Mouse (Mus musculus): Measurements from ENCODE around the gene Nfu1. TPM values are rescaled to one million over a fixed set of nuclear protein-coding genes. Genes with fewer than 3 reads are reported as not detected.

The Nfu1 gene
- polyA plus RNA-seq, 2 experiments, result 47.7 to 51.9 TPM

GRCm38 (mm10) chr6:86992349-86992748, 16.7 kb upstream of the Nfu1 start:
- no peak overlapping the region for H3K4me3 ChIP-seq (ENCODE audit: insufficient read depth in 1 of 2, low read depth in 2 of 2, low read length in 2 of 2)
- TF ChIP-seq CTCF (IDR thresholded peaks at IDR 0.05; ENCODE audit: low read depth) (no peak), EP300 (IDR thresholded peaks at IDR 0.05; ENCODE audit: low read depth) (no peak)
- H3K27me3 ChIP-seq (ENCODE audit: control insufficient read depth, insufficient read depth, low read length), result no peaks in the 10 kb centered on the region
- H3K27ac ChIP-seq, result no peak overlapping the region
- DNase-seq (ENCODE audit: low read depth in 3 of 3, low spot score in 3 of 3) (no peak), ATAC-seq (ENCODE audit: insufficient read depth) (no peak)
- no peak overlapping the region for H3K9ac ChIP-seq (replicated peaks)
- WGBS (ENCODE audit: insufficient replicate concordance), result 74% methylated on average over 8 of the region's 8 CpGs
- H3K36me3 ChIP-seq (replicated peaks; ENCODE audit: control insufficient read depth, insufficient read depth, low read depth), result no peaks in the 10 kb centered on the region
- H3K4me1 ChIP-seq (replicated peaks; ENCODE audit: control insufficient read depth in 2 of 2, insufficient read depth in 2 of 2, low read length in 1 of 2), result no peaks in the 10 kb centered on the region
- no peaks in the 10 kb centered on the region for H3K9me3 ChIP-seq (ENCODE audit: control insufficient read depth, low read length)
- no peak overlapping the region for H3K4me2 ChIP-seq (ENCODE audit: low read depth)

DNA sequence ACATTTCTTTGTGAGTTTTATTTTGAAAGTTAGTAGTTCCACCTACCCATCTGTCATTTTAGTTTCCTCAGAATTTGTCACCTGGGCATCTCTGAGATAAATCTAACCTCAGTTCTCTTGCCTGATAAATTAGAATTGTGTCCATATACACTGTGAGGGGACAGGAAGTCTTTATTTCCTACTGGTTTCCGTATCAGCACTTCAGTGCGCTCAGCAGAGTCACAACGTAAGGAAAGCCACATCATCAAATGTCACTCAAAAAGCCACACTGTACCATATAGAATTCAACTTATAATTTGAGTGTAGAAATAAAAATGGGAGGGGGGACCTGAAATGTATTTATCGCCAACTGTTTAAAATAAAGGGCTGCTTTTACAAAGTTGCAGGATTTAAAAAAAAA, 14.8 kb upstream of the Nfu1 start:
- no peaks in the 10 kb centered on the region for H3K27me3 ChIP-seq (ENCODE audit: control insufficient read depth, insufficient read depth, low read length)
- H3K4me1 ChIP-seq (replicated peaks; ENCODE audit: control insufficient read depth in 2 of 2, insufficient read depth in 2 of 2, low read length in 1 of 2), result no peaks in the 10 kb centered on the region
- ATAC-seq (ENCODE audit: insufficient read depth) (no peak), DNase-seq (ENCODE audit: low read depth in 3 of 3, low spot score in 3 of 3) (no peak)
- TF ChIP-seq EP300 (IDR thresholded peaks at IDR 0.05; ENCODE audit: low read depth) (no peak), CTCF (IDR thresholded peaks at IDR 0.05; ENCODE audit: low read depth) (no peak)
- no peak overlapping the region for H3K4me3 ChIP-seq (ENCODE audit: insufficient read depth in 1 of 2, low read depth in 2 of 2, low read length in 2 of 2)
- no peak overlapping the region for H3K4me2 ChIP-seq (ENCODE audit: low read depth)
- no peak overlapping the region for H3K27ac ChIP-seq
- 27% methylated on average over 4 of the region's 4 CpGs for WGBS (ENCODE audit: insufficient replicate concordance)
- H3K9ac ChIP-seq (replicated peaks), result no peak overlapping the region
- no peaks in the 10 kb centered on the region for H3K36me3 ChIP-seq (replicated peaks; ENCODE audit: control insufficient read depth, insufficient read depth, low read depth)
- no peaks in the 10 kb centered on the region for H3K9me3 ChIP-seq (ENCODE audit: control insufficient read depth, low read length)

GRCm38 (mm10) chr6:86996629-86997307, 12.3 kb upstream of the Nfu1 start:
- H3K27ac ChIP-seq, result no peak overlapping the region
- WGBS (ENCODE audit: insufficient replicate concordance), result 77% methylated on average over 5 of the region's 5 CpGs

DNA sequence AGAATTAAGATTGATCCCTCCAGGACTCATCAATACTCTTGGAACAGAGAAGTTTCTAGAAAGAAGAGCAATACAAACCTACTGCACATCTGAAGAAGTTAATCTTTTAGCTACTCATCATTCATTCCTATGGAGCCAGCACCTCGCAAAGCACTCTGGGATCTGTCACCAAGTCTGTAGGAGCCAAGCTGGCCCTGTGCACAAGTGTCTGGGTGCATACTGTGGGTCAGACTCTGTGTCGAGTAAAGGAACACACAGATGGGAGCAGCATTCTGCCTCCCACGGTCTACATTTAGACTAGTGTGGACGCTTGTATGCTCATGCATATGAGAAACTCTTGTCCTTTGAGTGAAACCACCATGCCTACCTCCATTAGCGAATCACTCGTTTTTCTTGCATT, 11.7 kb upstream of the Nfu1 start:
- no peak overlapping the region for H3K27ac ChIP-seq
- H3K4me1 ChIP-seq (replicated peaks; ENCODE audit: control insufficient read depth in 2 of 2, insufficient read depth in 2 of 2, low read length in 1 of 2), result no peaks in the 10 kb centered on the region
- TF ChIP-seq EP300 (IDR thresholded peaks at IDR 0.05; ENCODE audit: low read depth), result no peak
- TF ChIP-seq CTCF (IDR thresholded peaks at IDR 0.05; ENCODE audit: low read depth), result no peak
- H3K4me2 ChIP-seq (ENCODE audit: low read depth), result no peak overlapping the region
- H3K9me3 ChIP-seq (ENCODE audit: control insufficient read depth, low read length), result no peaks in the 10 kb centered on the region
- no peak for DNase-seq (ENCODE audit: low read depth in 3 of 3, low spot score in 3 of 3)
- H3K4me3 ChIP-seq (ENCODE audit: insufficient read depth in 1 of 2, low read depth in 2 of 2, low read length in 2 of 2), result no peak overlapping the region
- no peaks in the 10 kb centered on the region for H3K36me3 ChIP-seq (replicated peaks; ENCODE audit: control insufficient read depth, insufficient read depth, low read depth)
- H3K9ac ChIP-seq (replicated peaks), result no peak overlapping the region
- WGBS (ENCODE audit: insufficient replicate concordance), result 73% methylated on average over 6 of the region's 6 CpGs
- H3K27me3 ChIP-seq (ENCODE audit: control insufficient read depth, insufficient read depth, low read length), result no peaks in the 10 kb centered on the region
- ATAC-seq (ENCODE audit: insufficient read depth), result no peak

More at GRCm38 (mm10) chr6:86996629-86997307, 12.3 kb upstream of the Nfu1 start:
- H3K36me3 ChIP-seq (replicated peaks; ENCODE audit: control insufficient read depth, insufficient read depth, low read depth), result no peaks in the 10 kb centered on the region
- ATAC-seq (ENCODE audit: insufficient read depth), result no peak
- TF ChIP-seq EP300 (IDR thresholded peaks at IDR 0.05; ENCODE audit: low read depth), result no peak
- H3K9me3 ChIP-seq (ENCODE audit: control insufficient read depth, low read length), result no peaks in the 10 kb centered on the region
- H3K4me3 ChIP-seq (ENCODE audit: insufficient read depth in 1 of 2, low read depth in 2 of 2, low read length in 2 of 2), result no peak overlapping the region
- no peaks in the 10 kb centered on the region for H3K4me1 ChIP-seq (replicated peaks; ENCODE audit: control insufficient read depth in 2 of 2, insufficient read depth in 2 of 2, low read length in 1 of 2)
- DNase-seq (ENCODE audit: low read depth in 3 of 3, low spot score in 3 of 3), result no peak
- H3K27me3 ChIP-seq (ENCODE audit: control insufficient read depth, insufficient read depth, low read length), result no peaks in the 10 kb centered on the region
- H3K4me2 ChIP-seq (ENCODE audit: low read depth), result no peak overlapping the region
- no peak overlapping the region for H3K9ac ChIP-seq (replicated peaks)

DNA sequence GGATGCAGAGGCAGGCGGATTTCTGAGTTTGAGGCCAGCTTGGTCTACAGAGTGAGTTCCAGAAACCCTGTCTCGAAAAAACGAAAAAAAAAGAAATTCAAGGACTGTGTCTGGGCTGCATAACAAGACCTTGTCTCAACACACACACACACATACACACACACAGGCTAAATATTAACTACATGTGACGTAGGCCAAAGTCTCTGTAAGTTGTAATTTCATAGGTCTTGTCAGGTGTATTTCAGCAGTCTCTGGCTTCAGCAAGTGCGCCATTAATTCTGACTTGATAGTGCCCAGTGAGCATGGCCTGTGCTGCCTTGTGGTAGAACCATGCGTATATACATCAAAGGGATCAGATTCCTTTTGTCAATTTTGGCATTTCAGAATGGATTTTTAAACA, 7.0 kb upstream of the Nfu1 start:
- H3K4me1 ChIP-seq (replicated peaks; ENCODE audit: control insufficient read depth in 2 of 2, insufficient read depth in 2 of 2, low read length in 1 of 2), result 0 out of 4 replicates have a peak, but pooled peaks cover 0 to 3% of the 10 kb centered on the region in 2 experiments
- H3K4me3 ChIP-seq (ENCODE audit: insufficient read depth in 1 of 2, low read depth in 2 of 2, low read length in 2 of 2), result no peak overlapping the region
- H3K9ac ChIP-seq (replicated peaks), result no peak overlapping the region
- WGBS (ENCODE audit: insufficient replicate concordance), result 80% methylated on average over 6 of the region's 6 CpGs
- TF ChIP-seq CTCF (IDR thresholded peaks at IDR 0.05; ENCODE audit: low read depth), result no peak
- TF ChIP-seq EP300 (IDR thresholded peaks at IDR 0.05; ENCODE audit: low read depth), result no peak
- H3K4me2 ChIP-seq (ENCODE audit: low read depth), result no peak overlapping the region
- DNase-seq (ENCODE audit: low read depth in 3 of 3, low spot score in 3 of 3), result no peak
- no peak overlapping the region for H3K27ac ChIP-seq
- no peaks in the 10 kb centered on the region for H3K9me3 ChIP-seq (ENCODE audit: control insufficient read depth, low read length)
- no peaks in the 10 kb centered on the region for H3K27me3 ChIP-seq (ENCODE audit: control insufficient read depth, insufficient read depth, low read length)
- H3K36me3 ChIP-seq (replicated peaks; ENCODE audit: control insufficient read depth, insufficient read depth, low read depth), result no peaks in the 10 kb centered on the region
- ATAC-seq (ENCODE audit: insufficient read depth), result no peak

Measured in liver, embryonic 14.5 days (tissue).